Mouse (Mus musculus) hindbrain, embryonic 12.5 days (tissue): ENCODE measurements around the gene Nfia. TPM values are rescaled to one million over a fixed set of nuclear protein-coding genes. Genes with fewer than 3 reads are reported as not detected.

Source experiments
- ATAC-seq: fragments of 200-750 bp; cut with Nextera tagmentation; 2 replicates; pipeline ENCODE4 v1.8.0; 2017; ENCODE audit warnings: moderate TSS enrichment; ENCODE audit not compliant: low FRiP score
- H3K27ac ChIP-seq: fragments of 300-500 bp; sonication (generic); 2 replicates; pipeline ENCODE4 v1.5.1; 2016; ENCODE audit warnings: mild to moderate bottlenecking
- H3K27me3 ChIP-seq: fragments of 300-500 bp; sonication (generic); 2 replicates; pipeline ENCODE4 v1.6.1; 2016; ENCODE audit warnings: mild to moderate bottlenecking
- H3K36me3 ChIP-seq: fragments of 300-500 bp; sonication (generic); 2 replicates; pipeline ENCODE4 v1.6.1; 2016; ENCODE audit warnings: mild to moderate bottlenecking
- H3K4me1 ChIP-seq: fragments of 300-500 bp; sonication (generic); 2 replicates; pipeline ENCODE4 v1.6.1; 2016
- H3K4me2 ChIP-seq: fragments of 300-500 bp; sonication (generic); replicated peaks from 2 replicates; pipeline ENCODE4 v1.6.1; 2016; ENCODE audit warnings: mild to moderate bottlenecking
- H3K4me3 ChIP-seq: fragments of 300-500 bp; sonication (generic); 2 replicates; pipeline ENCODE4 v1.5.1; 2016; ENCODE audit warnings: mild to moderate bottlenecking
- H3K9ac ChIP-seq: fragments of 300-500 bp; sonication (generic); 2 replicates; pipeline ENCODE4 v1.6.1; 2016; ENCODE audit warnings: mild to moderate bottlenecking, moderate library complexity
- H3K9me3 ChIP-seq: fragments of 300-500 bp; sonication (generic); replicated peaks from 2 replicates; pipeline ENCODE4 v1.6.1; 2016; ENCODE audit warnings: mild to moderate bottlenecking
- WGBS: fragments of 180-500 bp; shearing (Covaris S2); methylation state at CpG from one replicate; pipeline ENCODE4 v1.1.7; 2016; 5-methylcytosine and 5-hydroxymethylcytosine counted together
- polyA plus RNA-seq: library from polyadenylated mRNA; unstranded; fragments of >200 nt; fragmentation: Nextera tagmentation; extraction: Ambion mirVana; gene quantifications from 2 replicates; pipeline ENCODE4 v1.2.1, GENCODE M21; 2016

The Nfia gene
- polyA plus RNA-seq, 1 experiment from 2014 or later = 58.4 TPM

- Histone ChIP-seq H3K27me3 (no peaks in the 10 kb centered on the region), H3K9ac (no peak overlapping the region), H3K9me3 (no peaks in the 10 kb centered on the region), H3K27ac (no peak overlapping the region), H3K36me3 (peaks cover 12% of the 10 kb centered on the region), H3K4me1 (peaks cover 3% of the 10 kb centered on the region; the same call in 1 of the 2 replicates), H3K4me2 (no peak overlapping the region), H3K4me3 (no peak overlapping the region)
- ATAC-seq = no peak
- WGBS = 50% methylated on average over 8 of the region's 8 CpGs
These were observed 14.0 kb downstream of the Nfia start for GRCm38 (mm10) chr4:97786571-97786970.

GRCm38 (mm10) chr4:97787515-97787914 is 15.0 kb downstream of the Nfia start:
- no peak overlapping the region for H3K27ac ChIP-seq
- no peak overlapping the region for H3K4me3 ChIP-seq
- peaks cover 3% of the 10 kb centered on the region; the same call in 1 of the 2 replicates for H3K4me1 ChIP-seq
- no peaks in the 10 kb centered on the region for H3K27me3 ChIP-seq
- ATAC-seq = no peak
- H3K9me3 ChIP-seq = no peaks in the 10 kb centered on the region
- H3K9ac ChIP-seq = no peak overlapping the region
- peaks cover 11% of the 10 kb centered on the region for H3K36me3 ChIP-seq
- no peak overlapping the region for H3K4me2 ChIP-seq
- WGBS = 78% methylated on average over 3 of the region's 3 CpGs

- H3K4me2 ChIP-seq = no peak overlapping the region
- peaks cover 5% of the 10 kb centered on the region for H3K4me1 ChIP-seq
- no peak overlapping the region for H3K9ac ChIP-seq
- 58% methylated on average over 4 of the region's 4 CpGs for WGBS
- H3K27me3 ChIP-seq = no peaks in the 10 kb centered on the region
- H3K4me3 ChIP-seq = no peak overlapping the region
- no peak for ATAC-seq
- H3K36me3 ChIP-seq = peaks cover 1% of the 10 kb centered on the region
- H3K27ac ChIP-seq = no peak overlapping the region
- no peaks in the 10 kb centered on the region for H3K9me3 ChIP-seq
These were observed 16.0 kb downstream of the Nfia start for GRCm38 (mm10) chr4:97788537-97788936.

- Histone ChIP-seq H3K9ac (no peak overlapping the region), H3K27ac (no peak overlapping the region), H3K4me1 (peaks cover 17% of the 10 kb centered on the region), H3K4me3 (no peak overlapping the region), H3K27me3 (no peaks in the 10 kb centered on the region), H3K4me2 (no peak overlapping the region), H3K36me3 (peaks cover 2% of the 10 kb centered on the region; the same call in 1 of the 2 replicates), H3K9me3 (no peaks in the 10 kb centered on the region)
- WGBS = 77% methylated on average over 10 of the region's 10 CpGs
- no peak for ATAC-seq
These were observed 21.4 kb downstream of the Nfia start for GRCm38 (mm10) chr4:97793931-97794330.

GRCm38 (mm10) chr4:97794865-97795264 is 22.3 kb downstream of the Nfia start:
- Histone ChIP-seq H3K27me3 (no peaks in the 10 kb centered on the region), H3K9me3 (no peaks in the 10 kb centered on the region), H3K4me1 (peaks cover 14% of the 10 kb centered on the region), H3K4me2 (no peak overlapping the region), H3K4me3 (no peak overlapping the region), H3K9ac (no peak overlapping the region), H3K27ac (no peak overlapping the region), H3K36me3 (peaks cover 3% of the 10 kb centered on the region; the same call in 1 of the 2 replicates)
- ATAC-seq = no peak
- WGBS = 86% methylated on average over 4 of the region's 4 CpGs

GRCm38 (mm10) chr4:97795957-97796356 is 23.4 kb downstream of the Nfia start:
- Histone ChIP-seq H3K9ac (no peak overlapping the region), H3K27me3 (no peaks in the 10 kb centered on the region), H3K4me3 (no peak overlapping the region), H3K36me3 (peaks cover 6% of the 10 kb centered on the region; the same call in 1 of the 2 replicates), H3K4me1 (peaks cover 14% of the 10 kb centered on the region), H3K9me3 (no peaks in the 10 kb centered on the region), H3K27ac (no peak overlapping the region), H3K4me2 (no peak overlapping the region)
- whole genome bisulfite sequencing = 72% methylated on average over 5 of the region's 5 CpGs
- ATAC-seq = no peak

GRCm38 (mm10) chr4:97796505-97796904 is 24.0 kb downstream of the Nfia start:
- Histone ChIP-seq H3K36me3 (peaks cover 7% of the 10 kb centered on the region; the same call in 1 of the 2 replicates), H3K27me3 (no peaks in the 10 kb centered on the region), H3K4me1 (peaks cover 14% of the 10 kb centered on the region), H3K4me3 (no peak overlapping the region), H3K9me3 (no peaks in the 10 kb centered on the region), H3K4me2 (no peak overlapping the region), H3K9ac (no peak overlapping the region), H3K27ac (no peak overlapping the region)
- 84% methylated on average over 10 of the region's 10 CpGs for WGBS
- ATAC-seq = no peak

GRCm38 (mm10) chr4:97803791-97804190 is 31.3 kb downstream of the Nfia start:
- Histone ChIP-seq H3K9ac (no peak overlapping the region), H3K27me3 (no peaks in the 10 kb centered on the region), H3K9me3 (peaks cover 10% of the 10 kb centered on the region), H3K36me3 (peaks cover 16% of the 10 kb centered on the region), H3K4me3 (no peak overlapping the region), H3K4me1 (peaks cover 11% of the 10 kb centered on the region), H3K27ac (no peak overlapping the region), H3K4me2 (no peak overlapping the region)
- WGBS = 63% methylated on average over 3 of the region's 3 CpGs
- ATAC-seq = no peak

- H3K4me2 ChIP-seq = no peak overlapping the region
- H3K4me1 ChIP-seq = peaks cover 19% of the 10 kb centered on the region
- H3K4me3 ChIP-seq = no peak overlapping the region
- no peaks in the 10 kb centered on the region for H3K27me3 ChIP-seq
- no peak overlapping the region for H3K27ac ChIP-seq
- WGBS = 55% methylated on average over 5 of the region's 5 CpGs
- peaks cover 16% of the 10 kb centered on the region for H3K36me3 ChIP-seq
- peaks cover 10% of the 10 kb centered on the region for H3K9me3 ChIP-seq
- no peak for ATAC-seq
- H3K9ac ChIP-seq = no peak overlapping the region
These were observed 32.1 kb downstream of the Nfia start for GRCm38 (mm10) chr4:97804638-97805037.

- no peak overlapping the region for H3K9ac ChIP-seq
- peaks cover 13% of the 10 kb centered on the region for H3K36me3 ChIP-seq
- no peak overlapping the region for H3K4me2 ChIP-seq
- peak overlapping the region; percentile 44; the same call in 1 of the 2 replicates for H3K27ac ChIP-seq
- no peaks in the 10 kb centered on the region for H3K27me3 ChIP-seq
- WGBS = 40% methylated on average over 2 of the region's 2 CpGs
- H3K4me1 ChIP-seq = peaks cover 19% of the 10 kb centered on the region
- ATAC-seq = no peak
- peaks cover 10% of the 10 kb centered on the region for H3K9me3 ChIP-seq
- no peak overlapping the region for H3K4me3 ChIP-seq
These were observed 32.7 kb downstream of the Nfia start for GRCm38 (mm10) chr4:97805255-97805654.

- Histone ChIP-seq H3K27ac (peak overlapping the region; percentile 44; the same call in 1 of the 2 replicates), H3K4me2 (no peak overlapping the region), H3K9me3 (peaks cover 10% of the 10 kb centered on the region), H3K27me3 (no peaks in the 10 kb centered on the region), H3K4me3 (no peak overlapping the region), H3K4me1 (peaks cover 19% of the 10 kb centered on the region), H3K9ac (no peak overlapping the region), H3K36me3 (peaks cover 13% of the 10 kb centered on the region)
- WGBS = 38% methylated on average over 7 of the region's 7 CpGs
- peak; percentile 85 for ATAC-seq
These were observed 33.6 kb downstream of the Nfia start for GRCm38 (mm10) chr4:97805896-97806808.

- Histone ChIP-seq H3K36me3 (peaks cover 7% of the 10 kb centered on the region), H3K9me3 (peaks cover 7% of the 10 kb centered on the region), H3K4me3 (no peak overlapping the region), H3K4me1 (peaks cover 19% of the 10 kb centered on the region), H3K27ac (no peak overlapping the region), H3K27me3 (no peaks in the 10 kb centered on the region), H3K4me2 (no peak overlapping the region), H3K9ac (no peak overlapping the region)
- ATAC-seq = no peak
- WGBS = 88% methylated on average over 2 of the region's 2 CpGs
These were observed 34.4 kb downstream of the Nfia start for GRCm38 (mm10) chr4:97806924-97807323.

GRCm38 (mm10) chr4:97808885-97809284 is 36.4 kb downstream of the Nfia start:
- ATAC-seq = no peak
- H3K4me3 ChIP-seq = no peak overlapping the region
- H3K9ac ChIP-seq = no peak overlapping the region
- H3K4me2 ChIP-seq = no peak overlapping the region
- no peaks in the 10 kb centered on the region for H3K36me3 ChIP-seq
- no peaks in the 10 kb centered on the region for H3K27me3 ChIP-seq
- H3K27ac ChIP-seq = no peak overlapping the region
- peaks cover 13% of the 10 kb centered on the region for H3K4me1 ChIP-seq
- WGBS = 95% methylated on average over 3 of the region's 3 CpGs
- no peaks in the 10 kb centered on the region for H3K9me3 ChIP-seq
